Mouse (Mus musculus) CH12F3 (cell line): Measurements from ENCODE around the gene Sptssa.
"Not testable (repeated sequence)": the region's sequence is repeated elsewhere in the genome, so short reads cannot be mapped to it uniquely, and the experiment has no call there.

Experiments used
- in situ Hi-C: fragments of 300-500 bp; cut with MboI; formaldehyde crosslinking; loops from 2 replicates; pipeline ENCODE4 v1.14.3; 2020; ENCODE audit warnings: low sequenced_read_pairs

Gene Sptssa

GRCm38 (mm10) chr12:54656396-54657171, at the start of gene Sptssa:
Gene Sptssa (minus strand): TSS chr12:54656573.
- in situ Hi-C loops: no loop called here

DNA sequence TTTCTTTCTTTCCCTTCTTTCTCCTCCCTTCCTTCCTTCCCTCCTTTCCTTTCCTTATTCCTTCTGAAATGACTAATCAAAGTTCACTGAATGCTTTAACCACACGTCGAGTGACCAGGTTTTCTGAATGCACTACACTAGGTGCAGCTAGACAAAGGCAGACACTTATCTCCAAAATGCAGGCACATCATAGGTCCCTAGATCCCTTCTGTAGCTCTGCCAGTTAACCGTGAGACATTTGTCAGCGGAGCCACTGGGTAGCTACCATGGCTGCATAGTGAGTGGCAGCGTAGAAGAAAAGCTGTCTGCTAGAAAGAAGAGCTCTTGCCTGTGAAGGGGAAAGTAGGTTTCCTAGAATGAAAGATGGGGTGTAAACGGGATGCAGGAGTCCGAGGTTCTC, 43.0 kb upstream of the Sptssa start:
- in situ Hi-C loops: no loop called here

DNA sequence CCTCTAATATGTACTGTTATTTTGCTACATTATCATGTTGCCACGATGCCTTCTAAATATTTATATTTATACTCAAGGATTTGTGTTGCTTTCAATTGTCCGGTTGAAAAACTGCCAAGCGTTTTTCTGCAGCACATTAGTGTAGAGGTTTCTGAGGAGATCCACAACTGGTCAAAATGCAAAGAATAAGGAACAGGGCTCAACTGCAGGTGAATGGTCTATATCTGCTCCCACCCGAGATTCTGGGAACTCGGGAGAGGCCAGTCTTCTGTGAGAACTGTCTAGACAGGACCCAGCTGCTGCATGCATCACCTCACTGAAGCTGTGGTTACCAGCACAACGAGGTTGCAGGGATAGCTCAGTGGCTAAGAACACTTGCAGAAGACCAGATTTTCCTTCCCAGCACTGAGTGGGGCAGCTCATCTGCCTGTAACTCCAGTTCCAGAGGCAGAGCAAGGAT, 41.4 kb upstream of the Sptssa start:
- in situ Hi-C loops: no loop called here

DNA sequence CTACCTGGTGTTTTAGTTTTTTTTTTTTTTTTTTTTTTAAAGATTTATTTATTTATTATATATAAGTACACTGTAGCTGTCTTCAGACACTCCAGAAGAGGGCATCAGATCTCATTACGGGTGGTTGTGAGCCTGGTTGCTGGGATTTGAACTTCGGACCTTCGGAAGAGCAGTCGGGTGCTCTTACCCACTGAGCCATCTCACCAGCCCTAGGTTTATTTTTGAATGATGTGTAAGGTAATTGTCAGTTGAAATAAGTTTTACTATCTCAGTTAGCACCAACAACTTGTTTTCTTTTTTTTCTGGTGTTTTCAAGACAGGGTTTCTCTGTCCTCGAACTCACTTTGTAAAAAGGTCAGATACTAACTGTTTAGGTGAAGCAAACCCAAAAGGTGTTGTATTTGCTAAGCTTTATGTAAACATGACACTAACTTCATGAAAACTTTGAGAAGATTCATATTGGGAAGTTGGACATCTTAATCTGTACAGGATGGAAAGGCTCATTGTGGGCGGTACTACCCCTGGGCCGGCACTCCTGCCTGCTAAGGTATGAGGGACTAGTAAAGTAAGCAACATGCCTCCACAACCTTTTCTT, 40.7 kb upstream of the Sptssa start:
- in situ Hi-C loops: no loop called here

GRCm38 (mm10) chr12:54696242-54697002, 40.0 kb upstream of the Sptssa start:
- in situ Hi-C loops: no loop called here

DNA sequence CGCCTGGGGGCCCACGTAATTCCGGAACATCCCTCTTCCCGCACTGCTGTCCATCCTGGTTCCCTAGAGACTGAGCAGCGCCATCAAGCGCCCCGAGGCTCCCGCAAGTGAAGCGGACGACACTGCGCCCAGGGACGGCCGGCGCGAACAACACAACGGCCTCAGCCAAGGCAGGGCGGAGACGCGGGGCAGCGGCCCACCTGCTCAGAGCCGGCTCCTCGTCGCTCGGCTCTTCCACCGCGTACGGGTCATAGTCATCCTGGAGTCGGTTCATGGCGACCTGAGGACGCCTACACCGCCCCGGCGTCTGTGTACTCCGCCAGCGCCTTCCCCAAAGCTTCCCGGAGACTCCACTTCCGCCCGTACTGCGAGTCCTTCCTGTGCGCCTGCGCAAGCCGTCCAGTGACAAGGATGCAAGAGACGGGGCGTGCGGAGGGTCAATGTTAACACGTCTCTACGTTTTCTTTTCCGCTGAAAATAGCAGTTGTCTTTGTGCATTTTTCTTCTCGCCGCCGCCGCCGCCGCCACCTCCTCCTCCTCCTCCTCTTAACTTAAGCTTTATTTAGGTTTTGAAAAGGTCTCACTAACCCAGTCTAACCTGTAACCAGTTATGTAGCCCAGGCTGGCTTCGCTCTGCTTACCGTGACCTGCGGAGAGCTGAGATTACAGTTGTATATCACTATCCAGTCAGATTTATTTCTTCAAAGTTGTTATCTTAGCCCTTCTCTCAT, 39.3 kb upstream of the Sptssa start, which contains the start of gene Eapp:
Gene Eapp (minus strand): TSS at position 387 of the 731 bp plus-strand sequence.
- in situ Hi-C loops: no loop called here

- in situ Hi-C loops: no loop called here
These were observed 38.6 kb upstream of the Sptssa start for GRCm38 (mm10) chr12:54694847-54695510.

DNA sequence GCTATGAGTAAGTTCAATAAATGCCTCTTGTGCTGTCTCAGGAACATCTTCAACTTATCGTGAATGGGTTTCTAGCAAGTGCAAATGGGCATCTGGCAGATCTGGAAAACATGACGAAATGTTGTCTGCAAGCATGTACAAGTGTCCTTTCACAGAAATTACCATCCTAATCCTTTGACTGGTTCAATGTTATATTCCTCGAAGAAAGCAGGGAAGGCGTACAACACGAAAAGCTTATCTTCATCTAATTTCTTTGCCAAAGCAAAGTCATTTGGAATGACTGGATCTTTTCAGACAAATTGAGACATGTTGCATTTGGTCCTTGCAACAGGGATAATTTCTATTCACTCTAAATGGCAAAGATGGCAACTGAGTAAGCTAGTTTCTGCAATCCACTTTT, 32.7 kb upstream of the Sptssa start:
- in situ Hi-C loops: no loop called here

- in situ Hi-C loops: no loop called here
These were observed 26.8 kb upstream of the Sptssa start for GRCm38 (mm10) chr12:54683182-54683581.

- in situ Hi-C loops: no loop called here
These were observed 20.3 kb upstream of the Sptssa start for GRCm38 (mm10) chr12:54676709-54677108.

GRCm38 (mm10) chr12:54675396-54675795, 19.0 kb upstream of the Sptssa start:
- in situ Hi-C loops: no loop called here

DNA sequence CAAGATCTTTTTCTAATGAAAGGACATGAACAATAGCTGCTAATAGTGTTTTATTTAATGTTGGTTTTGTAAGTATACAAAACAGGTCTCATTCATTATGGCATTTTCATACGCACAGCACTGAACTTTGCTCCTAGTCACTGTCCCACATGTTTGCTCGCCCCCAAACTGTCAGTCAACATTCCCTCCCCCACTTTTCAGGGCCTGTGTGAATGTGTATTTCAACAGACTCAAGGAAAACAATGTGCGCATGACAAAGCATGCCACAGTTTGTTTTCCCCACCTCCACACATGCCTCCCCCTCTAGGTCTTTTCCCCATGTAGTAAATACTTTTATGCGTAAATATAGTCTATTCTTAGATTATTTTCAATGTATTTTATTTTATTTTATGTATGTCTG, 14.9 kb upstream of the Sptssa start:
- in situ Hi-C loops: no loop called here

- in situ Hi-C loops: no loop called here
These were observed 11.8 kb upstream of the Sptssa start for GRCm38 (mm10) chr12:54668141-54668540.

DNA sequence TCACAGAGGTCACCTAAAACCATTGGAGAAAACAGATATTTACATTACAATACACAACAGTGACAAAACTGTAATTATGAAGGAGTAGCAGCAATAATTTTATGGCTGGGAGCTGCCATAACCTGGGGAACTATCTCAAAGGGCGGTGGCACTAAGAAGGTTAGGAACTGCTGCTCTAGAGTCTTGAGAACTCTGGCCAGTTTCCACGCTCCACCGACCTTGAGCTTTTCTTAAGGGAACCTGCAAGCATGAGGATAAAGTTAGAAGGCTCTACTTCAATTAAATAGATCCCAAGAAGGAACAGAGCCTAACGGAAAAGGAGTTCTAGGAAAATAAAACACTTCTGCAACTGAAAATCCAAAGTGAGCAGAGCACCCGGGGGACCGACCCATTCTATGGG, 9.2 kb upstream of the Sptssa start:
- in situ Hi-C loops: no loop called here

DNA sequence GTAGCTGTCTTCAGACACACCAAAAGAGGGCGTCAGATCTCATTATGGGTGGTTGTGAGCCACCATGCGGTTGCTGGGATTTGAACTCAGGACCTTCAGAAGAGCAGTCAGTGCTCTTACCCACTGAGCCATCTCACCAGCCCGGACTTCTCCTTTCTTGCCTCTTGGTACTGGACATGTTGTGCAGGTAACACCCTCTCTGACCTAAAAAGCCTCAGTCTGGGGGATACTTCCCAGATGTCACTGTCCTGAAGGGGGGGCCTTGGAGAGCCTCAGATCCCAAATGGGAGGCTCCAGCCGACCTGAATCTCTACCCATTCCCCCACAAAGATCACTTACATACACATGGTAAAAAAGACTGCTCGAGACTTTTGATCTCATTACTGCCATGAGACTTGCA, 5.1 kb upstream of the Sptssa start:
- in situ Hi-C loops: not testable (repeated sequence)

DNA sequence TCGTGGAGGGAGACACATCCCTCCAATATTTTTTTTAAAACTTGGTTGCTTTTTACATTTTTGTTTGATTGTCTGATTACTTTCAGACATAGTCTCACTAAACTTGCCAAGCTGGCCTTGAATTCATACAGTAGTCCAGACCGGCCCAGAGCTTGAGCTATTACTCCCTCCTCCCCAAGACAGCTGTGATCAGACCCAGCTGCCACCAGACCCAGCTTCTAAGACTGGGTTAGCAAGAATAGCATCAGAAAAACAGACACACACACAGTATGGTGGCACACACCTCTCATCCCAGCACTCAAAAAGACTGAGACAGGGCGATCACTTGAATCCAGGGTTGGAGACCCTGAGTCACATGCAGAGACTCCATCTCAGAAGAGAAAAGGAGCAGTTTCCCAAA, 3.5 kb upstream of the Sptssa start:
- in situ Hi-C loops: no loop called here

GRCm38 (mm10) chr12:54658425-54659092, 2.2 kb upstream of the Sptssa start:
- in situ Hi-C loops: no loop called here

- in situ Hi-C loops: no loop called here
These were observed 1.6 kb upstream of the Sptssa start for GRCm38 (mm10) chr12:54657951-54658350.

GRCm38 (mm10) chr12:54657226-54657625, 853 bp upstream of the Sptssa start:
- in situ Hi-C loops: no loop called here

DNA sequence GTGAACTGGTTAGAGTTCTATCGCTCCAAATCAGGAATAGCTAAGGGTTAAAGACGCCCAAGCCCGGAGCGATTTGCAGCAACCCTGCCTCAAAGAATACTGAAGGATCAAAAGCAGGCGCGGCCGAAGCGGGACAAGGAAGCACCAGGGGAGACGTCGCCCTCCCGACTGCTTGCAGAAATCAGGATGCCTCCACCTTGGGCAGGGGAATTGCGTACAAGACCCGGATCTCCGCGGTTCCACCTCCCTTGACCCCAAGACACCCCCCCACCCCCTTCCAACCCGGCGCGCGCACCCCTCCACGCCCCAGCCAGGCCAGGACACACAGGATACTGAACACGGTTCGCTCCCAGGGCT, 356 bp downstream of the Sptssa start:
- in situ Hi-C loops: no loop called here
